Mouse (Mus musculus) ovary, adult 2 months (tissue): ENCODE data around the gene Gbgt1. TPM values are rescaled to one million over a fixed set of nuclear protein-coding genes. Genes with fewer than 3 reads are reported as not detected.

ENCODE experiments used
- polyA plus RNA-seq: library from polyadenylated mRNA; depleted of rRNA; stranded (reverse); fragments of >200 nt; gene quantifications from 2 replicates; pipeline ENCODE4 v1.2.3, GENCODE M21; 2012; rRNA removed

The Gbgt1 gene
- 7.7 and 7.9 TPM in 2 replicates for polyA plus RNA-seq

GRCm38 (mm10) chr2:28496671-28497070, at the start of gene Gbgt1:
Gbgt1 (plus strand) TSS chr2:28496891.

GRCm38 (mm10) chr2:28465836-28466518, 30.7 kb upstream of the Gbgt1 start, which contains the start of gene 1700007K13Rik:
1700007K13Rik (minus strand) TSS chr2:28466332.

GRCm38 (mm10) chr2:28467860-28468485, 28.7 kb upstream of the Gbgt1 start, which contains the start of gene Mrps2:
Mrps2 (plus strand) TSS chr2:28468066.

GRCm38 (mm10) chr2:28505795-28506194, 9.1 kb downstream of the Gbgt1 start, which contains the start of gene Gm10134:
Gm10134 (plus strand) TSS chr2:28506095.

GRCm38 (mm10) chr2:28512798-28513401, 16.2 kb downstream of the Gbgt1 start, which contains the start of gene Ralgds:
Ralgds (plus strand) TSS chr2:28513125.

Other genes starting within 250 kb of the Gbgt1 start
- 10.8 and 12.3 TPM in 2 replicates for gene Ppp1r26, start 50.1 kb upstream of the Gbgt1 start, polyA plus RNA-seq
- gene 1700007K13Rik, start 30.6 kb upstream of the Gbgt1 start, polyA plus RNA-seq: 11.6 and 12.0 TPM in 2 replicates
- 39.8 and 60.6 TPM in 2 replicates for gene Mrps2, start 28.8 kb upstream of the Gbgt1 start, polyA plus RNA-seq
- gene Gm10134, start 9.2 kb downstream of the Gbgt1 start, polyA plus RNA-seq: 0.71 TPM in 1 of 2 replicates, not detected in the other
- 94.0 and 104 TPM in 2 replicates for gene Ralgds, start 16.2 kb downstream of the Gbgt1 start, polyA plus RNA-seq
- gene Cel, start 66.5 kb downstream of the Gbgt1 start, polyA plus RNA-seq: 0.20 and 0.68 TPM in 2 replicates
- gene Gtf3c5, start 86.9 kb downstream of the Gbgt1 start, polyA plus RNA-seq: 30.9 and 33.1 TPM in 2 replicates
- 0.24 and 0.32 TPM in 2 replicates for gene Gfi1b, start 125.1 kb downstream of the Gbgt1 start, polyA plus RNA-seq
- gene Tsc1, start 144.3 kb downstream of the Gbgt1 start, polyA plus RNA-seq: 16.2 and 17.2 TPM in 2 replicates
- gene Spaca9, start 202.8 kb downstream of the Gbgt1 start, polyA plus RNA-seq: 13.2 and 14.0 TPM in 2 replicates
- 3.4 and 4.4 TPM in 2 replicates for gene Ak8, start 203.3 kb downstream of the Gbgt1 start, polyA plus RNA-seq